Mouse (Mus musculus) olfactory bulb, adult 2 months (tissue): Measurements from ENCODE around the gene Gm2075. TPM values are rescaled to one million over a fixed set of nuclear protein-coding genes. Genes with fewer than 3 reads are reported as not detected.
"Not testable (repeated sequence)": the region's sequence is repeated elsewhere in the genome, so short reads cannot be mapped to it uniquely, and the experiment has no call there.

ENCODE experiments used
- H3K27ac ChIP-seq: fragments of 200-500 bp; 2 replicates; pipeline ENCODE4 v1.5.1; 2012; ENCODE audit warnings: low read depth, low read length; ENCODE audit not compliant: insufficient read depth
- H3K4me1 ChIP-seq: fragments of 200-500 bp; 2 replicates; pipeline ENCODE4 v1.6.1; 2012; ENCODE audit warnings: low read length; ENCODE audit not compliant: control insufficient read depth, insufficient read depth
- H3K4me3 ChIP-seq: fragments of 200-500 bp; 2 replicates; pipeline ENCODE4 v1.5.1; 2012; ENCODE audit warnings: mild to moderate bottlenecking, low read depth, low read length, moderate library complexity; ENCODE audit not compliant: insufficient read depth
- WGBS: fragments of 180-500 bp; shearing (Covaris S2); methylation state at CpG from one replicate; pipeline ENCODE4 v1.1.7; 2018; 5-methylcytosine and 5-hydroxymethylcytosine counted together
- polyA plus RNA-seq: library from polyadenylated mRNA; stranded (reverse); fragments of >200 nt; gene quantifications from 2 replicates; pipeline ENCODE4 v1.2.4, GENCODE M21; 2012; ENCODE audit warnings: low replicate concordance; ENCODE audit not compliant: missing spikeins, insufficient read depth, insufficient read length

Gene Gm2075
- polyA plus RNA-seq, result not detected in 2 replicates

DNA sequence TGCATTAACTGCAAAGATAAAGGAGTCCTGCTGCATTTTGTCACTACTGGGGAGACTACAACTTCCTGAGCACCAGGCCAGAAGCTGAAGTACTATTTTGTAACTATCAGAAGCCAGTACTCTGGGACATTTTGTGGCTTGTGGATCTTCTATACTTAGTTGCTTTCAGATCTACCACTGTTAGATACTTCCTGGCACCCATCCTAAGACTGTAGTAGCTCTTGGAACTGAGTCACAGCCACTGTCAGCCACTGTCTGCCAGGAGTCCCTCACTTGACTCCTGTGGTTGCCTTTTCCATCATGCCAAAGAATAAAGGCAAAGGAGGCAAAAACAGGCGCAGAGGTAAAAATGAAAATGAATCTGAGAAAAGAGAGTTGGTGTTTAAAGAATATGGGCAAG is at the start of gene Gm2075:
Gm2075 (plus strand) TSS at position 301 of the 400 bp plus-strand sequence.
- not testable (repeated sequence) for H3K27ac ChIP-seq, H3K4me3 ChIP-seq, H3K4me1 ChIP-seq
- WGBS, result no CpG with 5 or more reads among the region's 1 CpGs

GRCm38 (mm10) chr12:87984000-87984399 is 27.6 kb upstream of the Gm2075 start:
- not testable (repeated sequence) for H3K4me1 ChIP-seq, H3K27ac ChIP-seq, H3K4me3 ChIP-seq

DNA sequence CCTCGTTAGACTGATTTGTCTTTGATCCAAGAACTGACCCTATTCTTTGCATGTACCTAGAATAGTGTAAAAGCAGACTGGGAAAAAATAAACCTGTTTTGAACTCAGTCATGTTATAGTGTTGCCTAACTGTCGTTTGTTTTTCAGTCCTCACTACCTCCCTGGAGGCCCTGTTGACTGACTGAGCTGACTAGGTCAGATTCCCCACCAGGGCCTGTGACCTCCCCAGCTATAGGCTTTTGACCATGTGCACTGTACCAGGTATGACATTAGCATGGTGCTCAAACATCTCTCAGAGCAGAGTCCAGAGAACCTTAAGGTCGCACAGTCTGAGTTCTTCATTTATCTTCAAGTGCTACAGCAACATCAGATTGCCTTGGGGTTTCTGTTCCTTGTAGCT is 7.5 kb upstream of the Gm2075 start:
- not testable (repeated sequence) for H3K27ac ChIP-seq, H3K4me3 ChIP-seq, H3K4me1 ChIP-seq
- WGBS, result 63% methylated on average over 3 of the region's 3 CpGs

- H3K27ac ChIP-seq, H3K4me1 ChIP-seq, H3K4me3 ChIP-seq: not testable (repeated sequence)
- WGBS, result 85% methylated on average over 2 of the region's 2 CpGs
Observed at GRCm38 (mm10) chr12:88018671-88019070, 7.0 kb downstream of the Gm2075 start, which contains the start of gene Gm6803. Gm6803 (minus strand) TSS chr12:88018771.

DNA sequence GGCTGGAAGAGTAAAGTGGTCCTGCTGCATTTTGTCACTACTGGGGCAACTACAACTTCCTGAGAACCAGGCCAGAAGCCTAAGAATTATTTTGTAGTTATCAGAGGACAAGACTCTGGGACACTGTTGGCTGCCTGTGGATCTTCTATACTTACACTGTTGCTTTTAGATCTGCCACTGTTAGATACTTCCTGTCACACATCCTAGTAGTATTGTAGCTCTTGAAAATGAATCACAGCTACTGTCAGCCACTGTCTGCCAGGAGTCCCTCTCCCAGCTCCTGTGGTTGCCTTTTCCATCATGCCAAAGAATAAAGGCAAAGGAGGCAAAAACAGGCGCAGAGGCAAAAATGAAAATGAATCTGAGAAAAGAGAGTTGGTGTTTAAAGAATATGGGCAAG is 15.1 kb downstream of the Gm2075 start, which contains the start of gene Gm2056:
Gm2056 (plus strand) TSS at position 301 of the 400 bp plus-strand sequence.
- not testable (repeated sequence) for H3K27ac ChIP-seq, H3K4me1 ChIP-seq, H3K4me3 ChIP-seq
- WGBS, result 85% methylated on average over 1 of the region's 1 CpGs

DNA sequence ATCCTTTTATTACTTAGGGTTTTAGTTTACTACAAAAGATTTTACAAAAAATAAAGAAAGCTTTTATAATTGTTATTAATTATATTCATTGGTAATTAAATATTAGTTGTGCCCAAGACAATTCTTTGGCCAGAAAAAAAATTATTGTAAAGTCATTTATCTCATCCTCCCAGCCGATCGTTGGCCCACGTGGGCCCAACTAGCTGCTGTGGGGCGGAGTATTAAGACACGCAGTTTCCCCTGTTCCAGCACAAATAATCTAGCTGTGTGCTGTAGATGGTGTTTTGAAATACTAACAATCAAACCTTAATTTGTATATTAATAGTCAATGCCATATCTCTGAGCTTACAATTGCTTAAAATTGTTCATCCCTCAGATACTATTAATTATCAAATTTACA is 20.6 kb downstream of the Gm2075 start:
- H3K27ac ChIP-seq, H3K4me1 ChIP-seq, H3K4me3 ChIP-seq: not testable (repeated sequence)
- 91% methylated on average over 5 of the region's 5 CpGs for WGBS

DNA sequence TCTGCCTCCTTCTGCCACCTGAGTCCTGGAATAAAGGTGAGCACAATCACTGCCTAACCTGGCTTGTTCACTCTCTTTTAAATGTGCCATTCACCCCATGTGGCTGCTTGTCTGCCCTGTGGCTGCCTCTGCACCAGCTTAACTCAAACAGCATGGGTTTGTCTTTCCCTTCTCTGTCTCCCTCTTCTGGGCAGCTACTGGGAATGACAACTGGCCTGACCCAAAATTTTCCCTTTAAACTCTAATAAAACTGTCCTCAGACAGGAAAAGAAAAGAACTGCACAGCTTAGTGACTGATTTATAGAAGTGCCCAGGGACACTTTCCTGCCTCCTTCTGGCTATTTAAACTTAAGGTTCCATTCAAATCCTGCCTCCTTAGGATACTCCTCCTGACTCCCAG is 27.4 kb downstream of the Gm2075 start:
- not testable (repeated sequence) for H3K4me1 ChIP-seq, H3K4me3 ChIP-seq, H3K27ac ChIP-seq

DNA sequence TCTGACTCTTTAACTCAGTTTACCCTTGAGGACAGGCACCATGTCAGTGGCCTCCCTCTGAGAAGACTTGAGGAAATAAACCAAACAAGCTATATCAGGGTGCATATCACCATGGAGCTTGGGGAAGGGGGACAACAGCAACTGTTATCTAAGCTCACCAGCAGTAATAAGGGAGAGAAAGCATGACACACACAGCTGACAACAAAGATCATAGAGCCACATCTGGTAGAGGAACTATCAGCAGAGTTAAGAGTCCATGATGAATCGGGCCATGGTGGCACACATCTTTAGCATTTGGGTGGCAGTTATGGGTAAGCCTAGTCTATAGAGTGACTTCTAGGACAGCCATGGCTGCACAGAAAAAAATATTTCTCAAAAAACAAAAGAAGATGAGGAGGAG is 28.1 kb downstream of the Gm2075 start:
- 97% methylated on average over 1 of the region's 1 CpGs for WGBS
- H3K4me3 ChIP-seq, H3K4me1 ChIP-seq, H3K27ac ChIP-seq: not testable (repeated sequence)

DNA sequence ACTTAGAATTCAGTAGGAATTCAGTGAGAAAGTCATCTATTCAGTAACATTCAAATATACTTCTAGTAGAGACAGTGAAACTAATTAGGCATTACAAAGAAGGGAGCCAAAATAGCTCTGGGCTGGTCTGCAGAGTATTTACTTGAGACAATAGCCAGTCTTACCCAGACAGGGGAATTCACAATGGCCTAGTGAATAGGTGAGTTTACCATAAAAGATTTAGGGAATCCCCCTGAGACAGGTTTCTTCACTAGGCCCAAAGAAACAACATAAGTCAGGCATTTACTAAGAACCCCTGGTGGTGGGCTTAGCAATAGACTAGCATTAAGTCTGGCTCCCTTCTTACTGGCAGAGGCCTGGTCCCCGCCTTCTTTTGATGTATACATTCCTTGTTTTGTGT is 33.6 kb downstream of the Gm2075 start:
- 47% methylated on average over 1 of the region's 1 CpGs for WGBS
- H3K4me1 ChIP-seq, H3K27ac ChIP-seq: not testable (repeated sequence)

More for the DNA sequence above, 33.6 kb downstream of the Gm2075 start:
- H3K4me3 ChIP-seq, result not testable (repeated sequence)

Other genes starting within 250 kb of the Gm2075 start
- not detected in 2 replicates for gene Gm21319, start 236.1 kb upstream of the Gm2075 start, polyA plus RNA-seq
- not detected in 2 replicates for gene Gm21936, start 216.3 kb upstream of the Gm2075 start, polyA plus RNA-seq
- not detected in 2 replicates for gene BB287469, start 195.3 kb upstream of the Gm2075 start, polyA plus RNA-seq
- not detected in 2 replicates for gene Gm2001, start 169.5 kb upstream of the Gm2075 start, polyA plus RNA-seq
- not detected in 2 replicates for gene Gm2016, start 137.8 kb upstream of the Gm2075 start, polyA plus RNA-seq
- gene Gm2022, start 116.5 kb upstream of the Gm2075 start, polyA plus RNA-seq, result not detected in 2 replicates
- not detected in 2 replicates for gene Gm2035, start 92.0 kb upstream of the Gm2075 start, polyA plus RNA-seq
- not detected in 2 replicates for gene Gm2042, start 57.8 kb upstream of the Gm2075 start, polyA plus RNA-seq
- gene Gm6803, start 6.9 kb downstream of the Gm2075 start, polyA plus RNA-seq, result not detected in 2 replicates
- gene Gm2056, start 15.2 kb downstream of the Gm2075 start, polyA plus RNA-seq, result not detected in 2 replicates
- gene Gm16368, start 71.8 kb downstream of the Gm2075 start, polyA plus RNA-seq, result not detected in 2 replicates
- gene Gm10436, start 170.3 kb downstream of the Gm2075 start, polyA plus RNA-seq, result not detected in 2 replicates
- not detected in 2 replicates for gene Gm8332, start 238.3 kb downstream of the Gm2075 start, polyA plus RNA-seq